Mouse (Mus musculus): ENCODE measurements around the gene Pogz. TPM values are rescaled to one million over a fixed set of nuclear protein-coding genes. Genes with fewer than 3 reads are reported as not detected.

Gene Pogz
- total RNA-seq, 2 experiments from 2014 or later = 14.9 to 18.4 TPM

Other genes starting within 250 kb of the Pogz start
- not detected for gene Gm10972, start 194.5 kb upstream of the Pogz start, total RNA-seq (2021)
- gene Tuft1, start 178.7 kb upstream of the Pogz start, total RNA-seq (2021) = 1 to 10 TPM in 1 of 2 experiments, under 1 TPM in 1; 0.92 to 2.2 TPM
- 1 to 10 TPM in 1 of 2 experiments, under 1 TPM in 1; 0.89 to 3.0 TPM for gene Selenbp2, start 144.0 kb upstream of the Pogz start, total RNA-seq (2021)
- gene Cgn, start 51.1 kb upstream of the Pogz start, total RNA-seq (2021) = under 1 TPM in 1 of 2 experiments, not detected in 1; 0.08 TPM
- gene Psmb4, start 49.4 kb downstream of the Pogz start, total RNA-seq (2021) = 100 to 1,000 TPM; 176 to 198 TPM
- gene Selenbp1, start 95.5 kb downstream of the Pogz start, total RNA-seq (2021) = 10 to 100 TPM; 10.1 to 28.6 TPM
- gene Rfx5, start 116.5 kb downstream of the Pogz start, total RNA-seq (2021) = 1 to 10 TPM; 4.7 to 5.2 TPM
- 10 to 100 TPM; 23.4 to 24.0 TPM for gene Pi4kb, start 137.2 kb downstream of the Pogz start, total RNA-seq (2021)
- gene Zfp687, start 177.9 kb downstream of the Pogz start, total RNA-seq (2021) = 10 to 100 TPM; 10.9 to 11.5 TPM
- gene Psmd4, start 205.0 kb downstream of the Pogz start, total RNA-seq (2021) = 100 to 1,000 TPM; 164 to 237 TPM

All from gastrocnemius, adult 2 months (tissue).